Mouse (Mus musculus) heart, embryonic 14.5 days (tissue): ENCODE measurements around the gene Phf1. TPM values are rescaled to one million over a fixed set of nuclear protein-coding genes. Genes with fewer than 3 reads are reported as not detected.
"Not testable (repeated sequence)": the region's sequence is repeated elsewhere in the genome, so short reads cannot be mapped to it uniquely, and the experiment has no call there.

ENCODE experiments used
- ATAC-seq: fragments of 200-750 bp; cut with Nextera tagmentation; 2 replicates; pipeline ENCODE4 v1.8.0; 2017; ENCODE audit warnings: low read depth, moderate TSS enrichment; ENCODE audit not compliant: insufficient number of reproducible peaks, insufficient read depth, low FRiP score
- H3K27ac ChIP-seq, 2 experiments: fragments of 200-500 bp in 1 of 2; fragments of 300-500 bp in 1 of 2; sonication (generic) in 1 of 2; replicated peaks in 1 of 2; 2 replicates each; pipeline ENCODE4 v1.5.1; 2012 to 2014; ENCODE audit warnings: low read depth in 2 of 2, low read length in 2 of 2, control low read depth in 1 of 2, mild to moderate bottlenecking in 1 of 2, mixed read lengths in 1 of 2; ENCODE audit not compliant: control insufficient read depth in 1 of 2, insufficient read depth in 1 of 2
- H3K27me3 ChIP-seq: fragments of 300-500 bp; sonication (generic); 2 replicates; pipeline ENCODE4 v1.6.1; 2014; ENCODE audit warnings: mild to moderate bottlenecking, low read length, control low read depth; ENCODE audit not compliant: control insufficient read depth, insufficient read depth
- H3K36me3 ChIP-seq: fragments of 300-500 bp; sonication (generic); 2 replicates; pipeline ENCODE4 v1.6.1; 2014; ENCODE audit warnings: mild to moderate bottlenecking, control low read depth, low read length, mixed read lengths; ENCODE audit not compliant: control insufficient read depth, insufficient read depth
- H3K4me1 ChIP-seq, 2 experiments: fragments of 200-500 bp in 1 of 2; fragments of 300-500 bp in 1 of 2; sonication (generic) in 1 of 2; 2 replicates each; pipeline ENCODE4 v1.6.1; 2012 to 2014; ENCODE audit warnings: low read length in 2 of 2, control low read depth in 1 of 2, mixed read lengths in 1 of 2; ENCODE audit not compliant: control insufficient read depth in 2 of 2, insufficient read depth in 2 of 2
- H3K4me2 ChIP-seq: fragments of 300-500 bp; sonication (generic); 2 replicates; pipeline ENCODE4 v1.6.1; 2014; ENCODE audit warnings: mild to moderate bottlenecking, low read length
- H3K4me3 ChIP-seq, 2 experiments: fragments of 200-500 bp in 1 of 2; fragments of 300-500 bp in 1 of 2; sonication (generic) in 1 of 2; 2 replicates each; pipeline ENCODE4 v1.5.1; 2012 to 2014; ENCODE audit warnings: low read length in 2 of 2, mild to moderate bottlenecking in 2 of 2, control low read depth in 1 of 2, low read depth in 1 of 2, moderate library complexity in 1 of 2; ENCODE audit not compliant: control insufficient read depth in 1 of 2, insufficient read depth in 1 of 2
- H3K9ac ChIP-seq: fragments of 300-500 bp; sonication (generic); 2 replicates; pipeline ENCODE4 v1.6.1; 2014; ENCODE audit warnings: mild to moderate bottlenecking, low read length
- H3K9me3 ChIP-seq: fragments of 300-500 bp; sonication (generic); 2 replicates; pipeline ENCODE4 v1.6.1; 2016; ENCODE audit warnings: low read length, control low read depth; ENCODE audit not compliant: control insufficient read depth
- WGBS: fragments of 180-500 bp; shearing (Covaris S2); extraction: QIAGEN DNeasy Blood & Tissue Kit; methylation state at CpG from one replicate; pipeline ENCODE4 v1.1.7; 2014; 5-methylcytosine and 5-hydroxymethylcytosine counted together
- polyA plus RNA-seq: library from polyadenylated mRNA; unstranded; fragments of >200 nt; fragmentation: Nextera tagmentation; extraction: Ambion mirVana; gene quantifications from 2 replicates; pipeline ENCODE4 v1.2.1, GENCODE M21; 2014

Gene Phf1
- polyA plus RNA-seq, 1 experiment from 2014 or later, result 8.0 TPM

GRCm38 (mm10) chr17:26893492-26893891 lies 39.4 kb upstream of the Phf1 start:
- H3K4me3 ChIP-seq, result peak overlapping the region in 1 of 2 experiments; percentile 29; a peak in 1 of 4 replicates
- H3K4me1 ChIP-seq, result peaks cover 23 to 45% of the 10 kb centered on the region in 2 experiments
- no peaks in the 10 kb centered on the region for H3K36me3 ChIP-seq
- peak overlapping the region; percentile 91 for H3K27ac ChIP-seq
- peak overlapping the region; percentile 60 for H3K4me2 ChIP-seq
- no peak for ATAC-seq
- peak overlapping the region; percentile 63 for H3K9ac ChIP-seq
- 32% methylated on average over 6 of the region's 6 CpGs for WGBS
- no peaks in the 10 kb centered on the region for H3K27me3 ChIP-seq
- no peaks in the 10 kb centered on the region for H3K9me3 ChIP-seq

- Histone ChIP-seq H3K4me3 (no peak overlapping the region), H3K27me3 (no peaks in the 10 kb centered on the region), H3K27ac (peak overlapping the region; percentile 91), H3K4me1 (peaks cover 22 to 40% of the 10 kb centered on the region in 2 experiments), H3K9ac (no peak overlapping the region), H3K4me2 (no peak overlapping the region), H3K9me3 (no peaks in the 10 kb centered on the region), H3K36me3 (no peaks in the 10 kb centered on the region)
- ATAC-seq, result no peak
- WGBS, result 73% methylated on average over 6 of the region's 6 CpGs
Observed at GRCm38 (mm10) chr17:26894342-26894741, 38.5 kb upstream of the Phf1 start.

GRCm38 (mm10) chr17:26895578-26895977 lies 37.3 kb upstream of the Phf1 start:
- no peak overlapping the region for H3K4me2 ChIP-seq
- H3K4me3 ChIP-seq, result no peak overlapping the region
- H3K9ac ChIP-seq, result no peak overlapping the region
- 20% methylated on average over 10 of the region's 10 CpGs for WGBS
- peaks cover 22 to 36% of the 10 kb centered on the region in 2 experiments for H3K4me1 ChIP-seq
- no peak for ATAC-seq
- H3K27me3 ChIP-seq, result no peaks in the 10 kb centered on the region
- no peaks in the 10 kb centered on the region for H3K36me3 ChIP-seq
- no peak overlapping the region for H3K27ac ChIP-seq
- H3K9me3 ChIP-seq, result no peaks in the 10 kb centered on the region

- H3K4me3 ChIP-seq, result no peak overlapping the region
- no peak overlapping the region for H3K9ac ChIP-seq
- no peaks in the 10 kb centered on the region for H3K27me3 ChIP-seq
- no peaks in the 10 kb centered on the region for H3K36me3 ChIP-seq
- ATAC-seq, result no peak
- no peaks in the 10 kb centered on the region for H3K4me1 ChIP-seq
- H3K27ac ChIP-seq, result no peak overlapping the region
- H3K4me2 ChIP-seq, result no peak overlapping the region
- H3K9me3 ChIP-seq, result no peaks in the 10 kb centered on the region
- 77% methylated on average over 6 of the region's 6 CpGs for WGBS
Observed at GRCm38 (mm10) chr17:26900916-26901315, 31.9 kb upstream of the Phf1 start.

GRCm38 (mm10) chr17:26904320-26904719 lies 28.5 kb upstream of the Phf1 start:
- Histone ChIP-seq H3K27ac (no peak overlapping the region), H3K9ac (no peak overlapping the region), H3K36me3 (no peaks in the 10 kb centered on the region), H3K27me3 (no peaks in the 10 kb centered on the region), H3K9me3 (no peaks in the 10 kb centered on the region), H3K4me1 (no peaks in the 10 kb centered on the region), H3K4me3 (no peak overlapping the region), H3K4me2 (no peak overlapping the region)
- no peak for ATAC-seq
- 36% methylated on average over 5 of the region's 5 CpGs for WGBS

- not testable (repeated sequence) for H3K36me3 ChIP-seq
- 87% methylated on average over 15 of the region's 15 CpGs for WGBS
Observed at GRCm38 (mm10) chr17:26907506-26907905, 25.3 kb upstream of the Phf1 start.

GRCm38 (mm10) chr17:26915248-26915647 lies 17.6 kb upstream of the Phf1 start:
- WGBS, result 39% methylated on average over 1 of the region's 1 CpGs
- no peaks in the 10 kb centered on the region for H3K9me3 ChIP-seq
- H3K4me2 ChIP-seq, result no peak overlapping the region
- H3K27me3 ChIP-seq, result no peaks in the 10 kb centered on the region
- H3K4me3 ChIP-seq, result no peak overlapping the region
- no peak for ATAC-seq
- H3K9ac ChIP-seq, result no peak overlapping the region
- no peaks in the 10 kb centered on the region for H3K36me3 ChIP-seq
- H3K27ac ChIP-seq, result no peak overlapping the region
- H3K4me1 ChIP-seq, result peaks cover 4 to 6% of the 10 kb centered on the region in 2 experiments; a peak in 2 of 4 replicates

More at GRCm38 (mm10) chr17:26907506-26907905, 25.3 kb upstream of the Phf1 start:
- not testable (repeated sequence) for H3K4me2 ChIP-seq, H3K4me3 ChIP-seq, H3K9ac ChIP-seq, H3K27ac ChIP-seq, H3K9me3 ChIP-seq, H3K27me3 ChIP-seq, H3K4me1 ChIP-seq, ATAC-seq
